Mouse (Mus musculus): Measurements from ENCODE around the gene Cox14.
"Not testable (repeated sequence)": the region's sequence is repeated elsewhere in the genome, so short reads cannot be mapped to it uniquely, and the experiment has no call there.

Cox14 gene

DNA sequence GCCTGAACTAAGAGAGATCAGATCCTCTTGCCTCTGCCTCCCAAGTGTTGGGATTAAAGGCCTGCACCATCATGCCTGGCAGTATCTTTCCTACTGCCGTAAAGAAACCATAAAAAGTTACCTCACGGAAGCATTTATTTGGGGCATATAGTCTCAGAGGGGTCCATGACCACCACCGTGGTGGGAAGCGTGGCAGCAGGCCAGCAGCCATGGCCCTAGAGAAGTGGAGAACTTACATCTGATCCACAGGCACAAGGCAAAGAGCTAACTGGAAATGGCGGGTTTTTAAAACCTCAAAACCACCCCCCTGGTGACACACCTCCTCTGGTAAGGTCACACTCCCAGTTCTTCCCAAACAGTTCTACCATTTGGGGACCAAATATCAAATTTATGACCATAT, 2.8 kb downstream of the Cox14 start:
- no peak for DNase-seq

DNA sequence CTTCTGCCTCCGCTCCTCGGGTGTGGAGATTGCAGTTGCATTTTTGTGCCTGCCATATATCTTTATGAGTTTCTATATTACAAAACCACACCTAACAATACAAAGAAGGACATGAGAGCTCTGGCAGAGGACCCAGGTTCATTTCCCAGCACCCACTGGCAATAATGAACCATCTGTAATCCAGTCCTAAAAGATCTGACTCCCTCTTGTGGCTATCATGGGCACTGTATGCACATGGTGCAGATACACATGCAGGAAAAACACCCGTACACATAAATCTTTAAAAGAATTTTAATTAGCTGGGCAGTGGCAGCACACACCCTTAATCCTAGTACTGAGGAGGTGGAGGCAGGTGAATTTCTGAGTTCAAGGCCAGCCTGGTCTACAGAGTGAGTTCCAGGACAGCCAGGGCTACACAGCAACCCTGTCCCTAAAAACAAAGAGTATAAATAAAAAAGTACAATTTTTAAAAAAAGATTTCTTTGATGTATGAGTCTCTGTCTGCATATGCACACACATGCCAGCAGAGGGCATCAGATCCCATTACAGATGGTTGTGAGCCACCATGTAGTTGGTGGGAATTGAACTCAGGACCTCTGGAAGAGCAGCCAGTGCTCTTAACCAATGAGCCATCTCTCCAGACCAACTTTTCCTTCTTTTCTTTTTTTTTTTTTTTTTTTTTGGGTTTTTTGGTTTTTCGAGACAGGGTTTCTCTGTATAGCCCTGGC, 3.8 kb downstream of the Cox14 start:
- no peak for DNase-seq

DNA sequence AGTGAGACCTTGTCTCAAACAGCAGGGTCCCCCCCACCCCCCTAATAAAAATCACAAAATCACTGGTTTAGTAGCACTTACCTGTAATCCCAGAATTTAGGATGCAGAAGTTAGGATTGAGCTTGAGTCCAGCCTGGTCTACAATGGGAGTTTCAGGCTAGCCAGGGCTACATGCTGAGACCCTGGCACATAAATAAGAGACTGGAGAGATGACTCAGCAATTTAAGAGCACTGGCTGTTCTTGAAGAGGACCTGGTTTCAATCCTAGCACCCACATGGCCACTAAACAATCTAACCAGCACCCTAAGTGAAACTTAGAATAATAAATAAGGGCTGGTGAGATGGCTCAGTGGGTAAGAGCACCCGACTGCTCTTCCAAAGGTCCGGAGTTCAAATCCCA, 5.7 kb downstream of the Cox14 start:
- no peak for DNase-seq

DNA sequence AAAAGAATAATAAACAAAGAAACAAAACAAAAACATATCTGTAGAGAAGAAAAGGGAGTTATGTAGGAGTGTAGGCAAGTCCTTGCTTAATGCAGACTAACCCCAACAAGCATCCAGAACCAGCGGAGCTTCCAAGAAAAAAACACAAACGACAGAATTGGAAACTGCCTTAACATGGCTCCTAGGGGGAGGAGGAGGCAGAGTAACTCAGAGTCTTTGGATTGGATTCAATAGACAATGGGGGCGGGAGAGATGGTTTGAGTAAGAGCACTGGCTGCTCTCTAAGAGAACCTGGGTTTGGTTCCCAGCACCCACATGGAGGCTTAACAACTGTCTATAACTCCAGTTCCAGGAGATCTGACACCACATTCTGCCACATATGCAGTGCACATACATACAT, 6.3 kb downstream of the Cox14 start:
- no peak for DNase-seq

DNA sequence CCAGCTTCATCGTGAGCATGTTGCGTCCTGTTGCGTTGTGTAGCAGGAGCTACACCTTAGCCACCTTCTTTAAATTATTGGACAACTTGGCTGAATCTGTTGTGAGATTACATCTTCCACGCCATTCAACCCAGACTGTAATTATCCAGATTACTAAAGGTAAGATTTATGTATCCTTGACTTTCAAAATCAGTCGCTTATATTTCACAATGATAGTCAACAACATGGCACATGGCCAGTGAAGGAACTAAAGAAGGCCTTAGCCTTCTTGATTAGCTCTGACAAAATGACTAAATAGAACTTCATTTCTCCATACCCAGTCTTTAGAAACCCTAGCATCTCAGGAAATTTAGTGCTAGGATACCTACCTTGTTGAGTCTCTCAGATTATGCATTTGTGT, 7.8 kb downstream of the Cox14 start:
- DNase-seq: no peak

DNA sequence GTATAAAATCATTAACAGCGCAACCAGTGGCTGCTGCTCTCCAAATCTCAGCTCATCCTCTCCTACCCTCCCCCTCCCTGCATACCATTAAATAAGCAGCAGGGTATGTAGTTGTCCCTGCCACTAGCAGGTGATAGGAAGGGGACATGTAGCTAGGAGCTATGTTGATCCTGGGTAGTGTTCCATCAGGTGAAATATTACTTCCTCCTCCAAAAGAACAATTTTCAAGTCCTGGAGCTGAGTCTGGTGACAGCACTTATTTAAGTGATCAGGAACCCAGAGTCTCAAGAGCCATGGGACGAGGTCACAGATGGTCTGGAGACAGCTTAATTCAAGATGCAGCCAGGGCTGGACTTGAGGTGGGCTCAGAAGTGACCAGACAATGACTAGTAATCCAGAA, 10.2 kb downstream of the Cox14 start:
- DNase-seq: peak; percentile 100

DNA sequence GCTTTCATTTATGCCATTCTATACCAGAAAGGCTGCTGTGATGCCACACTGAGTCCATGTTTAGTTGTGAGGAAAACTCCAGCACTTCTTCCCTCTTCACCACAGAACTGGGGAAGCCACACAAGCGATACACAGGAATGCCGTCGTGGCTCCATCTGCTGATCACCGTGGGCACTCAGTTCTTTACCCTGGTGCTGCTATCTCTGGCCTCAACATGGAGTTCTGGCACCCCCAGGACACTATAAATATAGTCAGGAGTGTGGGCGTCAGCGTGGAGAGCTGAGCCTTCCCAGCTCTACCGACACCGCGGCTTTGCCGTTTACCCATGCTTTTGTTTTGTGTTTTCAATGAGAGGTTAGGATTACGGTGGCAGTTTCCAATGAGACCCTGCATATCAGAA, 11.3 kb downstream of the Cox14 start:
- no peak for DNase-seq

DNA sequence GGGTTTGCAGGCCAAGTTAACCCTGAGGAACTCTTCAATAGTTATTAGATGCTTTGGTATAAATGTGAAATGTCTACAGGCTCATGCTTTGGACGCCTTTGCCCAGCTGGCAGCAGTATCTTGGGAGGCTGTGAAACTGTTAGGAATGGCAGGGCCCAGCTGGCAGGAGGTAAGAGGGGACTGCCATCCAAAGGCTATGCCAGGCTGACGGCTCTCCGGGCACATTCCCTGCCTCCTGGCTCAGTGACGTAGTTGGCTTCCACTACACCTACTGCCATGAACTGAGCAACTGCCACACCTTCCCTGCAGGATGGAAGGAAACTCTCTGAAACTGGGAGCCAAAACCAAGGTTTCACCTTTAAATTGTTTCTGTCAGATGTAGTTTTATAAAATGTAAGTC, 14.8 kb downstream of the Cox14 start:
- no peak for DNase-seq

DNA sequence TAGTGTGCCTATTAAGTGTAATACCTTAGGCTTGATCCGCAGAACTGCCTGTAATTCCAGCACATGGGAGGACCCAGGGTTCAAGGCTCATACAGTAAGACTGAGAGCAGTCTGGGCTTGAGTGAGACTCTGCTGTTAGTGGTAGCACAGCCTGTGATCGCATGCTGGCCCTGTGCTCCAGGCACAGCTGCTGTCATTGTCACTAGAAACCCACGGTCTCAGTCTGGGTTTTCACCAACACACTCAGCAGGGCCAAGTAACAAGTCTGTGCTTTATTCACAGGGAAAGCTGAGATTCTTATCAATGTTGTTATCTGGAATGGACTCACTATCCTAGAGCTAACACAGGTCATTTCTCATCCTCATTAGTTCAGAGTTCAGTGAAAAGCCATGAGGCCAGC, 28.8 kb downstream of the Cox14 start:
- no peak for DNase-seq

DNA sequence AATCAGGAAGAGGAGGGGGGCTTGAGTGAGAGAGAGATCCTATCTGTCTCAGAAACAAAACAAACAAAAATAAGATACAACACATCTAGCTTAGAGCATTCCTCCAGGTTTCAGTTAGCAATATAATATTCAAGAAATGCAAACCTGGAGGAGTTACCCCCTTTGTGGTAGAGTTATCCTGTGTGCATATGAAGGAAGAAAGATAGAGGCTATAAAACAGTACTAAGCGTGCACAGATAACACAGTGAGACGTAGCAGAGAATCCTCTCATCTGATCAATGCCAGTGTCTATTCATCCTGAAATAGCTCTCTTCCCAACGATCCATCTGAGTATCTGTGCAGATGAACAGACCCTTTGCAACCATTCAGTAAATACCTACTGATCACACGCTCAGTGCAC, 42.0 kb downstream of the Cox14 start:
- DNase-seq: no peak

DNA sequence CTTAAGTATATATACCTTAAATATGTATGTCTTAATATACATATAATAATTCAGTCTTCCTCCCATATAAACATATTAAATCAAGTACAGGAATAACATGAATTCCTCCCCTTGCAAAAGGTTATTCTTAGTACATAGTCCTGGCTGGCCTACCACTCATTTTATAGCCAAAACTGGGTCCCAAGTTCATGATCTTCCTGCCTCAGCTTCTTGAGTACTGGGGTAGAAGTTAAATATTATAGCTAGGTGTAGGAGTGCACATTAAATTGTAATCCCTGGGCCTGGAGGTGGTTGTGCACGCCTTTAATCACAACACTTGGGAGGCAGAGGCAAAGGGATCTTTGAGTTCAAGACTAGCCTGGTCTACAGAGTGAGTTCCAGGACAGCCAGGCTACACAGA, 43.3 kb downstream of the Cox14 start:
- no peak for DNase-seq

DNA sequence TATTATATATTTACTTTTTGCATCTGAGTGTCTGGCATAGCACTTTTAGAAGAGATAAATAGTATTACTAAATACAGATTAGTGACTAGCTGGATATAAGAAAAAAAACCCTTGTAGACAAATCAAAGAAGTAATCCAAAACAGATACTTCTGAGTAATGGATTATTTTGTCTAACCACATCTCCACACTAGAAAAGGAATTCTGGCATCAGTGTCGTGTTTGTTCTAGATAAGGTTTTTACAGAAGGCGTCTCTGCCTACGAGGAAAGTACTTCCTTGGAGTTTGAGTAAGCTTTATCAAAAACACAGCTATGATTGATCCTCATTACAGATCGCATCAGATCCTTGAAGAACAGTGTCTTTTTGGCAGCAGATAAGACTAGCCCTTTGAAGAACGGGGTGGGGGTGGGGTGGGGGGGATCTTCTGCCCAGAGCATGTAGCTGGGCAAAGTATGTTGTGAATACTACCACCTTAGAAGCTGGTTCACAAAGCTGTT, 45.6 kb downstream of the Cox14 start:
- DNase-seq: no peak

DNA sequence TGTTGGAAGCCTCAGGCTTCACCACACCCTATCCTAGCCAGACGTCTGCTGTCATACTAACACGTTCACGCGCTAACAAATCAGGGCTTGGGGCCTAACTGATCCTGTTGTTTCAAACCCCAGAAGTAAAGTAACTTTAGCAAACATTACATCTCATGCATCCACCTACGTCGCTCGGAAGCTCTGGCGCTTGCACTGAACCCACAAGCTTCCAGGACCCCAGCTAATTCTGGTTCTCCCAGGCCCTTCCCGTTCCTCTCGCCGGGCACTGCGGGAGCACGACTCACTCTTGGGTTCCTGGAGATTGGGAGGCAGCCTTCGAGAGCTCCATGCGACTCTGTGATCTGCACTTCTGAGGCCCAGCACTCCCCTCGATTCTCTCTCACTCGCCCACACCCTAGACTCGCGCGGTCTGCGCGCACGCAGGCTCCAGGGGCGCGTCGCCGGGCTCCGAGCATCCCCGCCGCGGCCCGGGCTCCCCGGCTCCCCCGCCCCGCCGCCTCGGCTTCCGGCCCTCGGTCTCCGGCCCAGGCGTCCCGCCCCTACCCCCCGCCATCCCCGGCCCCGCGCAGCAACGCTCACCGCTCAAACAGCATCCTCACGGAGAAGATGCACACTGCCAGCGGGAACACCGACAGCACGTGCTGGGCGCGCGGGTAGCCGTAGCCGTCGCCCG, 46.3 kb downstream of the Cox14 start:
- peak; percentile 23 for DNase-seq

DNA sequence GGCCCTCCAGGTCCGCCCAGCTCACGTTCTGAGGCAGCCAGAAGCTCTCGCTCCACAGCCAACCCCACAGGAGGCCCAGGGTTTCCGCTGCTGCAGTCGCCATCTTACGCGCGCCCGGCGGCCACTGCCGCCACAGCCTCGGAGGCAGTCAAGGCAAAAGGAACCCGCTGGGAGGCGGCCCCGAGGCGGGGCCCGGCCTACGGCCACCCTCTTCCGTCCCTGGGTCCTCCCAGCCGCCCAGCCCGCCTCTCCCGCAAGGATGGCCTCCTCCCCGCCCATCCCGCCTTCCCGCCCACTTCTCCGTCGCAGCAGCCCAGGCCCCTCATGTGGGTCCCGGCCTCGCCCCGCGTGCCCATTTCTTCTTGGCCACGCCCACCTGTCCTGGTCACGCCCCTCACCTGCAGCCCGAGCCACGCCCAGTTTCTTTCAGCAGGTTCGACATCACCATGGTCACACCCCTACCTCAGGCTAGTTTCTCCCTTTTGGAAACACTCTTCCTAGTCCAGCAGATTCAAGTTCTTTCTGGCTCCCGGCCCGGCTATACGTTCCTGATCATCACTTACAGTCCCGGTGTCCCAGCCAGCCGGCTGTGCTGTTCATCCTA, 47.0 kb downstream of the Cox14 start:
- peak; percentile 73 for DNase-seq

DNA sequence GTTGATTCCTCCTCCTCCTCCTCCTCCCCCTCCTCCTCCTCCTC, 47.3 kb downstream of the Cox14 start, which contains the start of gene Cers5:
Cers5 (minus strand) TSS at position 5 of the 44 bp plus-strand sequence.
- not testable (repeated sequence) for DNase-seq

DNA sequence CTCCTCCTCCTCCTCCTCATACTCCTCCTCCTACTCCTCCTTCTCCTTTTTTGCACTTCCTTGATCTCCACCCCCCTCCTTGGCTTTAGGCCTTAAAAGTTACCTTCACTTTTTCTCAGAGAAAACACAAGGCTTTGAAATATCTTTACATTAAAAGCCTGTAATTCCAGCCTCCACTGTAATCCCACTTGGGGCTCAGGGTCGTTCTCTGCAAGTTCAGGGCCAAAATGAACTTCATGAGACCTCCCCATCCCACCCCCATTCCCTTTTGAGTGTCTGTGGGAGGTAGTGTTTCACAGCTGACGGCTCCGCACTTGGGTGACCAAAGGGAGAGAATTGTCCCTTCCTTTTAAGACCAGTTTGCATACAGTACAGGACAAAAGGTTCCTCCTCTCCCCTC, 47.5 kb downstream of the Cox14 start:
- no peak for DNase-seq

Measured in cerebellum, adult 11 months (tissue).